Mouse (Mus musculus) left cerebral cortex, adult 18-20 months (tissue): ENCODE measurements around the gene Ophn1. TPM values are rescaled to one million over a fixed set of nuclear protein-coding genes. Genes with fewer than 3 reads are reported as not detected.

Source experiments
- microRNA-seq, 2 experiments: library from miRNA; unstranded; fragments of <30 nt; microRNA quantifications; one replicate each; pipeline ENCODE4 v1.2.0; 2021
- total RNA-seq, 2 experiments: library from RNA; stranded (reverse); gene quantifications; 2 replicates each; pipeline ENCODE4 v1.2.3; 2021

Gene Ophn1
- total RNA-seq, 2 experiments from 2014 or later: 41.0 to 42.4 TPM

Small RNAs within 50 kb of the gene (microRNA-seq; reads per million reads assigned to microRNA genes)
- 0 reads per million in 2 experiments for gene Gm27554

Other genes with a start within 250 kb of the Ophn1 start
- 10 to 100 TPM; 33.0 to 35.1 TPM for gene Yipf6, start 45.3 kb upstream of the Ophn1 start, total RNA-seq
- 10 to 100 TPM; 34.6 to 36.1 TPM for gene Stard8, start 112.2 kb upstream of the Ophn1 start, total RNA-seq
- 10 to 100 TPM; 22.2 to 22.9 TPM for gene Efnb1, start 245.1 kb upstream of the Ophn1 start, total RNA-seq